Mouse (Mus musculus): ENCODE measurements around the gene Ebf1. TPM values are rescaled to one million over a fixed set of nuclear protein-coding genes. Genes with fewer than 3 reads are reported as not detected.

The Ebf1 gene
- polyA plus RNA-seq, 1 experiment: 1.1 TPM

- Histone ChIP-seq H3K27me3 (ENCODE audit: control insufficient read depth, insufficient read depth, low read length) (no peaks in the 10 kb centered on the region), H3K36me3 (ENCODE audit: control insufficient read depth, insufficient read depth, low read length) (no peaks in the 10 kb centered on the region), H3K4me1 (ENCODE audit: control insufficient read depth, insufficient read depth, low read length) (no peaks in the 10 kb centered on the region), H3K4me3 (ENCODE audit: control insufficient read depth, low read depth, low read length) (no peak overlapping the region), H3K27ac (ENCODE audit: control insufficient read depth, insufficient read depth, low read depth, low read length) (no peak overlapping the region)
- no peak for TF ChIP-seq CTCF (IDR thresholded peaks at IDR 0.05; ENCODE audit: control insufficient read depth, insufficient read depth, insufficient replicate concordance, low read depth, low read length)
- TF ChIP-seq POLR2A (IDR thresholded peaks at IDR 0.05; ENCODE audit: control insufficient read depth, low read depth, low read length): no peak
These were observed 345.8 kb downstream of the Ebf1 start for GRCm38 (mm10) chr11:44962746-44963440.

- Histone ChIP-seq H3K27ac (ENCODE audit: control insufficient read depth, insufficient read depth, low read depth, low read length) (no peak overlapping the region), H3K4me1 (ENCODE audit: control insufficient read depth, insufficient read depth, low read length) (no peaks in the 10 kb centered on the region), H3K27me3 (ENCODE audit: control insufficient read depth, insufficient read depth, low read length) (no peaks in the 10 kb centered on the region), H3K4me3 (ENCODE audit: control insufficient read depth, low read depth, low read length) (no peak overlapping the region), H3K36me3 (ENCODE audit: control insufficient read depth, insufficient read depth, low read length) (no peaks in the 10 kb centered on the region)
- TF ChIP-seq POLR2A (IDR thresholded peaks at IDR 0.05; ENCODE audit: control insufficient read depth, low read depth, low read length) (no peak), CTCF (IDR thresholded peaks at IDR 0.05; ENCODE audit: control insufficient read depth, insufficient read depth, insufficient replicate concordance, low read depth, low read length) (no peak)
These were observed 351.9 kb downstream of the Ebf1 start for GRCm38 (mm10) chr11:44969011-44969410.

GRCm38 (mm10) chr11:44974271-44974670 lies 357.2 kb downstream of the Ebf1 start:
- no peaks in the 10 kb centered on the region for H3K36me3 ChIP-seq (ENCODE audit: control insufficient read depth, insufficient read depth, low read length)
- no peak overlapping the region for H3K4me3 ChIP-seq (ENCODE audit: control insufficient read depth, low read depth, low read length)
- H3K27ac ChIP-seq (ENCODE audit: control insufficient read depth, insufficient read depth, low read depth, low read length): no peak overlapping the region
- H3K4me1 ChIP-seq (ENCODE audit: control insufficient read depth, insufficient read depth, low read length): no peaks in the 10 kb centered on the region
- no peaks in the 10 kb centered on the region for H3K27me3 ChIP-seq (ENCODE audit: control insufficient read depth, insufficient read depth, low read length)
- no peak for TF ChIP-seq CTCF (IDR thresholded peaks at IDR 0.05; ENCODE audit: control insufficient read depth, insufficient read depth, insufficient replicate concordance, low read depth, low read length)
- no peak for TF ChIP-seq POLR2A (IDR thresholded peaks at IDR 0.05; ENCODE audit: control insufficient read depth, low read depth, low read length)

GRCm38 (mm10) chr11:44975151-44975550 lies 358.0 kb downstream of the Ebf1 start:
- TF ChIP-seq CTCF (IDR thresholded peaks at IDR 0.05; ENCODE audit: control insufficient read depth, insufficient read depth, insufficient replicate concordance, low read depth, low read length) (no peak), POLR2A (IDR thresholded peaks at IDR 0.05; ENCODE audit: control insufficient read depth, low read depth, low read length) (no peak)
- Histone ChIP-seq H3K4me1 (ENCODE audit: control insufficient read depth, insufficient read depth, low read length) (no peaks in the 10 kb centered on the region), H3K36me3 (ENCODE audit: control insufficient read depth, insufficient read depth, low read length) (no peaks in the 10 kb centered on the region), H3K4me3 (ENCODE audit: control insufficient read depth, low read depth, low read length) (no peak overlapping the region), H3K27ac (ENCODE audit: control insufficient read depth, insufficient read depth, low read depth, low read length) (no peak overlapping the region), H3K27me3 (ENCODE audit: control insufficient read depth, insufficient read depth, low read length) (no peaks in the 10 kb centered on the region)

- Histone ChIP-seq H3K36me3 (ENCODE audit: control insufficient read depth, insufficient read depth, low read length) (no peaks in the 10 kb centered on the region), H3K4me1 (ENCODE audit: control insufficient read depth, insufficient read depth, low read length) (no peaks in the 10 kb centered on the region), H3K4me3 (ENCODE audit: control insufficient read depth, low read depth, low read length) (no peak overlapping the region), H3K27me3 (ENCODE audit: control insufficient read depth, insufficient read depth, low read length) (no peaks in the 10 kb centered on the region), H3K27ac (ENCODE audit: control insufficient read depth, insufficient read depth, low read depth, low read length) (no peak overlapping the region)
- TF ChIP-seq CTCF (IDR thresholded peaks at IDR 0.05; ENCODE audit: control insufficient read depth, insufficient read depth, insufficient replicate concordance, low read depth, low read length): no peak
- no peak for TF ChIP-seq POLR2A (IDR thresholded peaks at IDR 0.05; ENCODE audit: control insufficient read depth, low read depth, low read length)
These were observed 359.2 kb downstream of the Ebf1 start for GRCm38 (mm10) chr11:44976254-44976802.

- Histone ChIP-seq H3K4me3 (ENCODE audit: control insufficient read depth, low read depth, low read length) (no peak overlapping the region), H3K4me1 (ENCODE audit: control insufficient read depth, insufficient read depth, low read length) (no peaks in the 10 kb centered on the region), H3K27ac (ENCODE audit: control insufficient read depth, insufficient read depth, low read depth, low read length) (no peak overlapping the region), H3K27me3 (ENCODE audit: control insufficient read depth, insufficient read depth, low read length) (no peaks in the 10 kb centered on the region), H3K36me3 (ENCODE audit: control insufficient read depth, insufficient read depth, low read length) (no peaks in the 10 kb centered on the region)
- TF ChIP-seq CTCF (IDR thresholded peaks at IDR 0.05; ENCODE audit: control insufficient read depth, insufficient read depth, insufficient replicate concordance, low read depth, low read length): no peak
- no peak for TF ChIP-seq POLR2A (IDR thresholded peaks at IDR 0.05; ENCODE audit: control insufficient read depth, low read depth, low read length)
These were observed 360.8 kb downstream of the Ebf1 start for GRCm38 (mm10) chr11:44977921-44978397.

- no peak overlapping the region for H3K4me3 ChIP-seq (ENCODE audit: control insufficient read depth, low read depth, low read length)
- no peaks in the 10 kb centered on the region for H3K27me3 ChIP-seq (ENCODE audit: control insufficient read depth, insufficient read depth, low read length)
- H3K27ac ChIP-seq (ENCODE audit: control insufficient read depth, insufficient read depth, low read depth, low read length): peak overlapping the region; percentile 25; the same call in 1 of the 2 replicates
- no peaks in the 10 kb centered on the region for H3K36me3 ChIP-seq (ENCODE audit: control insufficient read depth, insufficient read depth, low read length)
- no peaks in the 10 kb centered on the region for H3K4me1 ChIP-seq (ENCODE audit: control insufficient read depth, insufficient read depth, low read length)
- TF ChIP-seq CTCF (IDR thresholded peaks at IDR 0.05; ENCODE audit: control insufficient read depth, insufficient read depth, insufficient replicate concordance, low read depth, low read length): no peak
- TF ChIP-seq POLR2A (IDR thresholded peaks at IDR 0.05; ENCODE audit: control insufficient read depth, low read depth, low read length): no peak
These were observed 362.3 kb downstream of the Ebf1 start for GRCm38 (mm10) chr11:44979391-44979790.
